Mouse (Mus musculus): ENCODE measurements around the gene Rtn4r.

The Rtn4r gene

GRCm38 (mm10) chr16:18124626-18125025 lies 2.8 kb upstream of the Rtn4r start:
- no peak for DNase-seq (ENCODE audit: extremely low spot score)

- no peak for DNase-seq (ENCODE audit: extremely low spot score)
Measured at GRCm38 (mm10) chr16:18125131-18125530, 2.3 kb upstream of the Rtn4r start.

GRCm38 (mm10) chr16:18126211-18126610 lies 1.2 kb upstream of the Rtn4r start:
- DNase-seq (ENCODE audit: extremely low spot score) = no peak

- DNase-seq (ENCODE audit: extremely low spot score) = peak; percentile 30
Measured at GRCm38 (mm10) chr16:18127871-18128563, 575 bp downstream of the Rtn4r start.

GRCm38 (mm10) chr16:18128564-18128935 lies 1.1 kb downstream of the Rtn4r start:
- no peak for DNase-seq (ENCODE audit: extremely low spot score)

- no peak for DNase-seq (ENCODE audit: extremely low spot score)
Measured at GRCm38 (mm10) chr16:18129413-18129812, 2.0 kb downstream of the Rtn4r start.

GRCm38 (mm10) chr16:18130288-18130687 lies 2.8 kb downstream of the Rtn4r start:
- no peak for DNase-seq (ENCODE audit: extremely low spot score)

GRCm38 (mm10) chr16:18130705-18131104 lies 3.3 kb downstream of the Rtn4r start:
- DNase-seq (ENCODE audit: extremely low spot score) = no peak

- DNase-seq (ENCODE audit: extremely low spot score) = no peak
Measured at GRCm38 (mm10) chr16:18131245-18131939, 4.0 kb downstream of the Rtn4r start.

GRCm38 (mm10) chr16:18132026-18132425 lies 4.6 kb downstream of the Rtn4r start:
- no peak for DNase-seq (ENCODE audit: extremely low spot score)

- DNase-seq (ENCODE audit: extremely low spot score) = no peak
Measured at GRCm38 (mm10) chr16:18132575-18132974, 5.1 kb downstream of the Rtn4r start.

- DNase-seq (ENCODE audit: extremely low spot score) = no peak
Measured at GRCm38 (mm10) chr16:18133133-18133920, 5.9 kb downstream of the Rtn4r start.

- no peak for DNase-seq (ENCODE audit: extremely low spot score)
Measured at GRCm38 (mm10) chr16:18135196-18135595, 7.8 kb downstream of the Rtn4r start.

- DNase-seq (ENCODE audit: extremely low spot score) = no peak
Measured at GRCm38 (mm10) chr16:18136015-18136414, 8.6 kb downstream of the Rtn4r start.

- DNase-seq (ENCODE audit: extremely low spot score) = no peak
Measured at GRCm38 (mm10) chr16:18144201-18144600, 16.8 kb downstream of the Rtn4r start.

GRCm38 (mm10) chr16:18145341-18145867 lies 18.0 kb downstream of the Rtn4r start:
- no peak for DNase-seq (ENCODE audit: extremely low spot score)

GRCm38 (mm10) chr16:18148208-18148876 lies 20.9 kb downstream of the Rtn4r start:
- peak; percentile 29 for DNase-seq (ENCODE audit: extremely low spot score)

GRCm38 (mm10) chr16:18149205-18149604 lies 21.8 kb downstream of the Rtn4r start:
- no peak for DNase-seq (ENCODE audit: extremely low spot score)

- DNase-seq (ENCODE audit: extremely low spot score) = no peak
Measured at GRCm38 (mm10) chr16:18152189-18152588, 24.7 kb downstream of the Rtn4r start.

GRCm38 (mm10) chr16:18152769-18153445 lies 25.5 kb downstream of the Rtn4r start:
- DNase-seq (ENCODE audit: extremely low spot score) = no peak

GRCm38 (mm10) chr16:18154521-18155171 lies 27.2 kb downstream of the Rtn4r start:
- no peak for DNase-seq (ENCODE audit: extremely low spot score)
